20 mouse cellular contexts compared by ENCODE assay signal in genomic region chr3:88164263-88164662, GRCm38 (mm10). TPM values are rescaled to one million over a fixed set of nuclear protein-coding genes. Genes with fewer than 3 reads are reported as not detected.
DNase-seq lines count a peak whose midpoint lies in the region; ATAC-seq and TF ChIP-seq lines count a peak whose summit lies in the region.
"Had no signal": no experiment of that assay in that cellular context is flagged by ENCODE, and none has a peak within 500 bp of the region (broad histone marks: within the 10 kb centered on the region; RNA-seq: fewer than 3 reads in every experiment).

No protein-coding gene starts in this region.

- H3K27me3 ChIP-seq in hindbrain, embryonic 12.5 days: no peaks in the 10 kb centered on the region
- H3K27me3 ChIP-seq in hindbrain, embryonic 11.5 days (ENCODE audit: control insufficient read depth, insufficient read depth, low read length): no peaks in the 10 kb centered on the region
- H3K27me3 ChIP-seq: embryonic facial prominence, embryonic 13.5 days; stomach, embryonic 15.5 days had no signal

- no peak overlapping the region for H3K4me2 ChIP-seq in hindbrain, embryonic 12.5 days (replicated peaks)
- no peak overlapping the region for H3K4me2 ChIP-seq in hindbrain, embryonic 11.5 days (replicated peaks; ENCODE audit: low read depth, low read length)
- H3K4me2 ChIP-seq: embryonic facial prominence, embryonic 13.5 days; liver, embryonic 11.5 days; stomach, embryonic 15.5 days had no signal

- H3K4me1 ChIP-seq in hindbrain, embryonic 12.5 days: no peaks in the 10 kb centered on the region
- H3K4me1 ChIP-seq in hindbrain, embryonic 11.5 days (replicated peaks; ENCODE audit: control insufficient read depth, insufficient read depth, low read length): no peaks in the 10 kb centered on the region
- H3K4me1 ChIP-seq: embryonic facial prominence, embryonic 13.5 days; stomach, embryonic 15.5 days had no signal

- no peak for TF ChIP-seq CTCF in gastrocnemius, adult 2 months (IDR thresholded peaks at IDR 0.05)
- no peak for TF ChIP-seq CTCF in left cerebral cortex, adult 2 months (IDR thresholded peaks at IDR 0.05)

- no peak for ATAC-seq in hindbrain, embryonic 12.5 days (ENCODE audit: low FRiP score)
- ATAC-seq in hindbrain, embryonic 11.5 days (ENCODE audit: low FRiP score): no peak
- ATAC-seq: intestine, postnatal 0 days; liver, postnatal 0 days; lung, postnatal 0 days had no signal

- WGBS in hindbrain, embryonic 12.5 days: 70% methylated on average over 3 of the region's 3 CpGs
- 66% methylated on average over 3 of the region's 3 CpGs for WGBS in hindbrain, embryonic 11.5 days

- DNase-seq in gastrocnemius, adult 2 months: no peak
- DNase-seq in gastrocnemius, adult 8-10 months (ENCODE audit: low spot score in 2 of 2): no peak
- no peak for DNase-seq in hindbrain, embryonic 11.5 days (ENCODE audit: low spot score)
- no peak for DNase-seq in left cerebral cortex, adult 2 months (ENCODE audit: extremely low spot score in 1 of 2, low spot score in 2 of 2)
- DNase-seq in left cerebral cortex, postnatal 10 days (ENCODE audit: extremely low spot score in 1 of 2, low spot score in 2 of 2): no peak
- DNase-seq: cerebellum, adult 11 months; cerebellum, postnatal 36 days; embryo, embryonic 11 days; heart, postnatal 36 days; layer of hippocampus, adult 9-11 months; liver, postnatal 0 days; thymus, postnatal 25 days had no signal

- intact Hi-C loops in gastrocnemius, adult 2 months (cut with DNase I): no loop called here
- intact Hi-C loops in left cerebral cortex, adult 2 months (cut with DNase I): no loop called here
- intact Hi-C loops in left cerebral cortex, postnatal 10 days (cut with DNase I): no loop called here

- H3K4me3 ChIP-seq in gastrocnemius, adult 2 months: no peak overlapping the region
- no peak overlapping the region for H3K4me3 ChIP-seq in hindbrain, embryonic 12.5 days
- H3K4me3 ChIP-seq in hindbrain, embryonic 11.5 days (ENCODE audit: low read depth, low read length): no peak overlapping the region
- H3K4me3 ChIP-seq in left cerebral cortex, adult 2 months: no peak overlapping the region
- H3K4me3 ChIP-seq: embryonic facial prominence, embryonic 13.5 days; erythroblast, embryonic 14.5 days; stomach, embryonic 15.5 days had no signal

- peaks cover 88% of the 10 kb centered on the region for H3K36me3 ChIP-seq in hindbrain, embryonic 12.5 days
- peaks cover 4% of the 10 kb centered on the region; the same call in 1 of the 2 replicates for H3K36me3 ChIP-seq in hindbrain, embryonic 11.5 days (ENCODE audit: control insufficient read depth, insufficient read depth, low read length)

- H3K9me3 ChIP-seq in hindbrain, embryonic 12.5 days (replicated peaks): no peaks in the 10 kb centered on the region
- no peaks in the 10 kb centered on the region for H3K9me3 ChIP-seq in hindbrain, embryonic 11.5 days (ENCODE audit: control insufficient read depth, low read length)
- H3K9me3 ChIP-seq: embryonic facial prominence, embryonic 13.5 days; stomach, embryonic 15.5 days had no signal

- H3K27ac ChIP-seq in gastrocnemius, adult 2 months: peak overlapping the region; percentile 90
- no peak overlapping the region for H3K27ac ChIP-seq in hindbrain, embryonic 12.5 days
- no peak overlapping the region for H3K27ac ChIP-seq in hindbrain, embryonic 11.5 days (ENCODE audit: low read depth, low read length)
- H3K27ac ChIP-seq in left cerebral cortex, adult 2 months: 0 out of 2 replicates have a peak overlapping the region, but pooled peaks have one; percentile 24
- H3K27ac ChIP-seq: embryonic facial prominence, embryonic 13.5 days; macrophage; stomach, embryonic 15.5 days had no signal

- H3K9ac ChIP-seq in hindbrain, embryonic 12.5 days: 0 out of 2 replicates have a peak overlapping the region, but pooled peaks have one; percentile 23
- H3K9ac ChIP-seq in hindbrain, embryonic 11.5 days (ENCODE audit: low read depth, low read length): no peak overlapping the region
- H3K9ac ChIP-seq: embryonic facial prominence, embryonic 13.5 days; liver, postnatal 0 days; stomach, embryonic 15.5 days had no signal

RNA-seq across cellular contexts. Expression of gene Mef2d, which starts 22.1 kb away (rescaled TPM):
- total RNA-seq in gastrocnemius, adult 2 months (2021): 100 to 1,000 TPM; 173 to 184 TPM
- 100 to 1,000 TPM; 164 to 186 (median 172) TPM for total RNA-seq in gastrocnemius, adult 8-10 months (2022)
- 17.7 and 20.7 TPM in 2 replicates for polyA plus RNA-seq in hindbrain, embryonic 12.5 days (2016; fragmentation: Nextera tagmentation; extraction: Ambion mirVana)
- polyA plus RNA-seq in hindbrain, embryonic 11.5 days (2014; fragmentation: Nextera tagmentation; extraction: Ambion mirVana): 12.0 and 12.3 TPM in 2 replicates
- total RNA-seq in left cerebral cortex, adult 2 months (2021): 100 to 1,000 TPM; 223 to 225 TPM
- 100 to 1,000 TPM; 149 to 160 TPM for total RNA-seq in left cerebral cortex, postnatal 10 days (2021)

Comparison
In these comparisons a context has a peak if more than half of its experiments do, and no peak if none do; other contexts are left out.
1. H3K27ac ChIP-seq: peak in gastrocnemius, adult 2 months (single experiment) and left cerebral cortex, adult 2 months (single experiment); none in hindbrain, embryonic 12.5 days (single experiment) and hindbrain, embryonic 11.5 days (single experiment).